Mouse (Mus musculus) urinary bladder, postnatal 36 days (tissue): ENCODE data around the gene Bcl9.

ENCODE experiments used
- DNase-seq, 2 experiments: peaks; one replicate each; pipeline ENCODE4 v3.0.0; 2022; ENCODE audit warnings: low spot score in 2 of 2, mixed read lengths in 1 of 2

The Bcl9 gene

DNA sequence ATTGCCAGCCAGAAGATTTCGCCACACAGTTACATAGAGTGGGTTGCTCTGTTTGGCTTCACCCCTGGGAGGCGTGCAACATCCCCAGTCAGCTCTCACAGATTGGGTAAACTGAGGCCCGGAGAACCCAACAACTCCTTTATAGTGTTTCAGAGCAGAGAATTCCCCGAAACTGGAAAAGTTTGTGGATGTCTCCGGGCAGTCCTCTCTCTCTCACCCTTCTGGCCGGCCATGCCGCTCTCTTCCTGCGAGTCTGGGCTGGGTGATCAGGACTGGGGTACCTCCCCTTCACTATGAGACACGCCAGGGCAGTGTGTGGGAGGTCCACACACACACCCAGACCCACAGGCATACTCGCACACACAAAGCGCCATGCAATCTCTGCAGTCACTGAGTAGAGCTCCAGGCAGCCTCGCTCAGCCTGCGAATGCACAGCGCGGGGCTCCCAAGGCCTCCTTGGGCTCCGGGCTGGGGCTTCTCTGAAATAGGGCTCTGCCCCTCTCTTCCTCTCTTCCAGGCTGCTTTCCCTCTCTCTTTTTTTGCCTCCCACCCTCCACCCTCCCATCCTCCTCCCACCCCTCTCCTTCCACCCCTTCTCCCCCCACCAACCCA lies 670 bp downstream of the Bcl9 start:
- peak; percentile 28 to 48 for DNase-seq

DNA sequence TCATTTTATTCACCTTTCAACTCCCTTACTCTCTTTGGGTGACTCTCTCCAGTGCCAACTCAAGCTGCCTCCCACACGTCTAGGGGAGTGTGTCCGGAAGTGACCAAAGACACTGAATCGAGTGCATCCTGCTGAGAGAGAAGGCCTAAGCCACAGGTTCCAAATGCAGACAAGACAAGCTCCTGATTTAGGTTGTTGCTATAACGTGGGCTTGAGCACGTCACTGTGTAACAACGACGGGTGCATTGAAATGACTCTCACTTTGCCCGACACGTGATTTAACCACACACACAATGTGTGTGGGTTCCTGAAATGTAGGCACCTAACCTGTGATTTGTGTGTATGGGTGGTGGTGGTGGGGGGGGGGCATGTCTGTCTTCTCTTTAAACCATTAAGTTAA lies 3.4 kb downstream of the Bcl9 start:
- no peak for DNase-seq

DNA sequence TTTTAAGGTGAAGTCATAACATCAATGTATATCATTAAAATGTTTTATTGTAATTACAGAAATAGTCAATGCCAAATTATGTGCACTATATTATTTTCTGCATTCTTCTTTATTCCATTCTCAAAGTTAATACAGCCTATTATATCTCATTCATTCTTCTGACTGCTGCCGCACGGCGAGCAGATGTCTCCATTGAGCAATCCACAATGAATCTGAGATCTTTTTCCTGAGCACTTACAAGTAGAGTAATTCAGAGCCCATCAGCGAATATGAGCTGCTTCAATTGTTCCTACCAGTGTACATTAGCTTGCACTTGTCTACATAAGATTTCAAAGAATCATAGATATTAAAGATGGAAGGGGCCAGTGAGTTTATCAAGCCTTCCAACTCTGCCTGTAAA lies 12.8 kb downstream of the Bcl9 start:
- no peak for DNase-seq

- DNase-seq: no peak
Observed at GRCm38 (mm10) chr3:97284056-97284455, 13.7 kb downstream of the Bcl9 start.

GRCm38 (mm10) chr3:97281426-97281825 lies 16.3 kb downstream of the Bcl9 start:
- DNase-seq: no peak

GRCm38 (mm10) chr3:97275708-97276107 lies 22.0 kb downstream of the Bcl9 start:
- no peak for DNase-seq

DNA sequence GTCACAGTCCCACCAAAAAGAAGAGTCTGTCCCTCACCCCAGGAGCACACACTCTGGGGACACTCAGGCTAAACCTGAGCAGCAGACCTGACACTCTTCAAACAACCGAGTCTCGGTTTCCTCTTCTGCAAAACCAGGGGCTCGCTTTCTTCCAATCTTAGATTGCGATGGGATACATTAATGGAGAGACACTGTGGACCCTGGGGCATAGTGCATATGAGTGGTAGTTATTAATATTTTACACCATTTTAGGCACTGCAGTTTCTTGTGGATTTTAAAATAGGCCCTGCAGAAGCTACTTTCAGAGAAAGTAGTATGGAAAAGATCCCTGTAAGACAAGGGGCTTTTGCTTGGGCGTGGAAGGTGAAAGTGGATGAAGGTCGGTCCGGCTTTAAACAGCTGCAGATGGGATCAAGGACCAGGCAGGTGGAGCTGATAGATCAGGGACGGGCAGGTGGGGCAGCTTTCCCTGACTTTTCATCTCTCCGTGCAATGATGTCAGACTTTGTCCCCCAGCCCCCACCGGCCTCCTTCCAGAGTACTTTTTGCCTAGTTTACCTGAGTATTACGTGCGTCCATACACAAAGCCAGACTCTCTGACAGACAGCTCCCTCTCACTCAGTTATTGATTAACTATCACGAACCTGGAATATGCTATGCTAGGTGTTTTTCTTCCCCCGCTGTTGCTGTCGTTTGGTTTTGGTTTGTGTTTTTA lies 23.0 kb downstream of the Bcl9 start:
- no peak for DNase-seq

GRCm38 (mm10) chr3:97273876-97274275 lies 23.8 kb downstream of the Bcl9 start:
- DNase-seq: no peak

DNA sequence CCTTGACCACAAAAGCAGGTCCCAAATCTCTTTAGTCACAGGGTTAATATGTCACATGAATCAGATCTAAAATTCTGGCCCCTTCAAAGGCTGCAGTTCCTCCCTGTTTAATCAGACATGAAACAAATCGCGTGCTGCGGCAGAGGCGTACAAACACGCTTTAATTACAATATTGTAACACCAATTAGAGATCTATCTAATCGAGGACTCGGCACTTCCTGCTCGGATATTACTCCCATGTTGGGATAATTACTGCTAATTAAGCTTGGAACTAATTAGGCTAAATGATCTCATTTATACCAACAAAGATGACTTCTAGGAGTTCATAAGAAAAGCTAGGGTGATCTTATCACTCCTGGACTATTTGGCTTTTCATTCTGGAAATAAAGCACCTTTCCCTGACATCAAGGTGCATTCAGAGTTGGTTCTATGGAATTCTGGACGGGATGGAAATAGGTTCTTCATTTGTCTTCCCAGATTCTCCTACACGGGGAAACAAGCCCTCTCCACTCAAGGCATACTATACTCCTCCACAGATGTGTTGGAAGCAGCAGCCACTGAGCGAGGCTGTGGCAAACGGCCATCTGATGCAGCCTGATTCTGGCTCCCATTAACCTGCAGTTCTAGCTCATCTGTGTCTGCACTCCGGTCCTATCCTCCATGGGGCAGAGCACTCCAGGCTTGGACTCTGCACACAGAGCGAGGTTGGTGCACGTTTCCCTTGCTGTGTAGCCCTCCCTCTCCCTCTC lies 31.9 kb downstream of the Bcl9 start:
- DNase-seq: no peak

DNA sequence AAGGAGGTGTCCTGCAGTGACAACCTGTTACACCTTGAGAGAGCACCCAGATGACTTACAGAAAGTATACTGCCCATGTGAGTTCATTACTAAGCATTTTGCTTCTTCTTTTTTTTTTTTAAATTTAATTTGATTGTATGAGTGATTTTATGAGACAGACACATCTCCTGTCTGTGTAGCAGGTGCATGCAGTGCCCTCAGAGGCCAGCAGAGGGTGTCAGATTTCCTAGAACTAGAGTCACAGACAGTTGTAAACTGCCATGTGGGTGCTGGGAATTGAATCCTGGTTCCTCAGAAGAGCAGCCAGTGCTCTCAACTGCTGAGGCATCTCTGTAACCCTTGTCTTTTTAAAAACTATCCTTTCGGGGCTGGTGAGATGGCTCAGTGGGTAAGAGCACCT lies 35.5 kb downstream of the Bcl9 start:
- no peak for DNase-seq

- DNase-seq: no peak
Observed at GRCm38 (mm10) chr3:97255706-97256339, 41.9 kb downstream of the Bcl9 start.

DNA sequence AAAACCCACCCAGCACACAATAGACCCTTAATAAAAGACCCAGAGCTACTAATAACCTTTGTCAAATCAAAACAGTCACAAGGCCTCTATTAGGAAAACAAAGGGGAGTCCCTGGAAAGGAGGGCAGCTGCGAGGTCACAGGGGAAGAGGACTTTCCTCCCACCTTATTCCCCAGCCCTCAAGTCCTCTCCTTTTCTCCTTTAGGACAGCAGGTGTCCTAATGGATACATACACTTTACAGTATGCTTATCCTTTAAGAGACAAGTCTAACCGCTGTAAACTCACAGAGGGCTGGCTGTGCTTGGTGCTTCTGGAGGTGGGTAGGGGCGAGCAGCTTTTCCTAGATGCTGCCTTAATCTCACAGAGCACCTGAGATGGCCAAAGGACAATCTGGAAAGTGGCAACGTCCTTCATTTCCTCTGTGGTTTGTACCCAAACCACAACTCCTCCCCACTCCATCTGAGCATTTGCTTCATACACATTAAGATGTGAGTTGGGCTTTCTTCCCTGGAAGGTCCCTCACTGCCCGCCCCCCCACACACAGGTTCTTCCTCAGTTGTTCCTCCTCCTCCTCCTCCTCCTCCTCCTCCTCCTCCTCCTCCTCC lies 42.8 kb downstream of the Bcl9 start:
- no peak for DNase-seq

DNA sequence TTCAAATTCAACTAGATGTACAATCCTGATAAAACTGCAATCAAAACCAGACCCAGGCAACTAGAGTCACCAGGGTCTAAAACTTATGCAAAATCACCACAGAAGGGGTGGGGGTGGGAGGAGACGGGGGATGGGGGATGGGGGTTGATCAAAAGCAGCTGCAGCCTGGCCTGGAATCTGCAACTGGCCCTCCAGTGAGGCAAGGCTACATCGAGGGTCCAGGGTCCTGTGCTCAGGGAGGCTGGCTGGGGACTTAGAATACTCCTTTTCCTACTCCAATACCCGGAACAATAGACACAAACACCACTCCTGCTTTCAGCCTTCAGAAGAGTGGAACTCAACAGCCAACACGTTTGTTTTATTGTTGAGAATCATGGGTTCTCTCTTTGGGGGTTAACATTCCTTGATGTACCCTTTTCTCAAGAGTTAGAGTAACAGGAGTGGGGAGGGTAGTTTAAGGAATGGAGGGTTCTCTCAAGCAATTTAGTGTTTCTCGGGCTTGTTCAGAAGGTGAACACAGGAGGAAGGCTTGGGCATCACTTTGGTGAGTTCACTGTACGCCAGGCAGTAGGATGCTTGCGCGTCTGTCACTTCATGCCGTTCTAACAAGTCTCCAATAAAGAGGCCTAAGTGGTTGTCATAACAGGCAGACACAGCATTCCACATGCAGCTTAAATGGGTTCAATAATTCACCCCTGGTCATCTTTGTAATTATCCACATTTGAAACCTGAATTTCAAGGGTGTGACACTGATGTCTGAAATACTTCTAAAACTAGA lies 43.7 kb downstream of the Bcl9 start:
- DNase-seq: no peak

- no peak for DNase-seq
Observed at GRCm38 (mm10) chr3:97252896-97253295, 44.8 kb downstream of the Bcl9 start.

- DNase-seq: peak; percentile 19 to 40
Observed at GRCm38 (mm10) chr3:97242629-97243167, 55.0 kb downstream of the Bcl9 start.

DNA sequence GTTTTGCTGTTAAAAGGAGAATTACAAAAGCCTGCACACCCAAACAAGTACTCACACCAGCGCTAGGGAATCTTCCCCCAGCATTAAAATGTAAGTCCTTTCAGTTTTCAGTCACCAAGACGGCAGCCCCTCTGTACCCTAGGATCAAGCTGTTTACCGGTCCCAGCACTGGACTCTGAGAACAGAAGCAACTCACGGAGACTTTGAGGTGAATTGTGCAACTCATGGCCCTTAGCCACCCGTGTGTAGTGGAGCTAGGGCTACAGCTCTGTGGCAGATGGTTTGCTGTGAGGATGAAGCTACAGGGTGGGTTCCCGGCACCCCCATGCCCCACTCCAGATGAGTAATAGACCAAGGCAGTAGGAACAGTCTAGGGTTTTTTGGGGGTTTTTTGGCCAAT lies 55.9 kb downstream of the Bcl9 start:
- DNase-seq: no peak

GRCm38 (mm10) chr3:97239793-97240192 lies 57.9 kb downstream of the Bcl9 start:
- DNase-seq: no peak

DNA sequence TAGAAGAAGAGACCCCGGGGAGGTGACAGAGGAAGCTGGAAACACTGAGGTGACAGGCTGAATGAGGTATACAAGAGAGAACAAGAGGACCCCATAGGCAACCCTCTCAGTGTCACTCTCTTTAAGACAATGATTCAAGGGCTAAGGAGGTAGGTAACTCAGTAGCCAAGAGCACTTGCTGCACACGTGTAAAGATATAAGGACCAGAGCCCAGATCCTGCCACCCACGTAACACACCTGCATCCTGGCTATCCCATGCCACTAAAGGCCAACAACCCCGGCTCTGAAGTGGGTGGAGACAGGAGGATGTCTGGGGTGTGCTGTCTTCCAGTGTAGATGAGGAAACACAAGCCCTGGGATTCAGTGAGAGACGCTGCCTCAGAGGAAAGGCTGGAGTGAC lies 58.4 kb downstream of the Bcl9 start:
- DNase-seq: no peak

GRCm38 (mm10) chr3:97238521-97238920 lies 59.2 kb downstream of the Bcl9 start:
- DNase-seq: no peak

DNA sequence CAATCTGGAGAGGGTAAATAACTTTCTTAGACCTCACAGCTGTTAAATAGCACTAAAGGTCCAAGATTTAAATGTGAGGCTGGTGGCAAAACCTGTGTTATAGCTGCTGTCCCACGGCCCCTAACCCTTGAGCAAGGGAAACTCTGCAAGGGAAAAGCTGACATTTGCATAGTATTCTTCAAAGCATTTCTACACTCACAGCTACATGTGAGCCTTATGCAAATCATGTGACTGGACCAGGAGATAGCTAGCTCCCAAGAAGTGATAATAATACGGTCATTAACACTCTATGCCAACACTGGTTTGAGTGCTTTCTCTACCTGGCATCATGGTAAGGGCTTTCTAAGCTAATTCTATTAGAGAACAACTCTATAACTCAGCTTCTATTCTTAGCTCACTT lies 60.3 kb downstream of the Bcl9 start:
- DNase-seq: no peak

- DNase-seq: no peak
Observed at GRCm38 (mm10) chr3:97234797-97235196, 62.9 kb downstream of the Bcl9 start.
